Mouse (Mus musculus) hindbrain, embryonic 11.5 days (tissue): Measurements from ENCODE around the gene Fars2. TPM values are rescaled to one million over a fixed set of nuclear protein-coding genes. Genes with fewer than 3 reads are reported as not detected.

ENCODE experiments used
- ATAC-seq: fragments of 200-750 bp; cut with Nextera tagmentation; 2 replicates; pipeline ENCODE4 v1.8.0; 2017; ENCODE audit warnings: mild to moderate bottlenecking, moderate TSS enrichment, moderate library complexity; ENCODE audit not compliant: low FRiP score
- DNase-seq: peaks from one replicate; pipeline ENCODE4 v3.0.0-alpha.2; 2015; ENCODE audit warnings: low spot score
- H3K27ac ChIP-seq: fragments of 300-500 bp; sonication (generic); 2 replicates; pipeline ENCODE4 v1.5.1; 2014; ENCODE audit warnings: mild to moderate bottlenecking, low read depth, low read length
- H3K27me3 ChIP-seq: fragments of 300-500 bp; sonication (generic); 2 replicates; pipeline ENCODE4 v1.6.1; 2014; ENCODE audit warnings: mild to moderate bottlenecking, low read length, moderate library complexity, mixed read lengths; ENCODE audit not compliant: control insufficient read depth, insufficient read depth
- H3K36me3 ChIP-seq: fragments of 300-500 bp; sonication (generic); 2 replicates; pipeline ENCODE4 v1.6.1; 2014; ENCODE audit warnings: mild to moderate bottlenecking, low read length, moderate library complexity, mixed read lengths; ENCODE audit not compliant: control insufficient read depth, insufficient read depth
- H3K4me1 ChIP-seq: fragments of 300-500 bp; sonication (generic); replicated peaks from 2 replicates; pipeline ENCODE4 v1.6.1; 2014; ENCODE audit warnings: low read length, mixed read lengths; ENCODE audit not compliant: control insufficient read depth, insufficient read depth
- H3K4me2 ChIP-seq: fragments of 300-500 bp; sonication (generic); replicated peaks from 2 replicates; pipeline ENCODE4 v1.6.1; 2014; ENCODE audit warnings: mild to moderate bottlenecking, low read depth, low read length
- H3K4me3 ChIP-seq: fragments of 300-500 bp; sonication (generic); 2 replicates; pipeline ENCODE4 v1.5.1; 2014; ENCODE audit warnings: low read depth, low read length
- H3K9ac ChIP-seq: fragments of 300-500 bp; sonication (generic); 2 replicates; pipeline ENCODE4 v1.6.1; 2014; ENCODE audit warnings: low read depth, low read length
- H3K9me3 ChIP-seq: fragments of 300-500 bp; sonication (generic); 2 replicates; pipeline ENCODE4 v1.6.1; 2016; ENCODE audit warnings: low read length; ENCODE audit not compliant: control insufficient read depth
- WGBS: fragments of 180-500 bp; shearing (Covaris S2); extraction: QIAGEN DNeasy Blood & Tissue Kit; methylation state at CpG from one replicate; pipeline ENCODE4 v1.1.7; 2014; 5-methylcytosine and 5-hydroxymethylcytosine counted together
- polyA plus RNA-seq: library from polyadenylated mRNA; unstranded; fragments of >200 nt; fragmentation: Nextera tagmentation; extraction: Ambion mirVana; gene quantifications from 2 replicates; pipeline ENCODE4 v1.2.1, GENCODE M21; 2014

Fars2 gene
- polyA plus RNA-seq, 1 experiment from 2014 or later: 31.1 TPM

DNA sequence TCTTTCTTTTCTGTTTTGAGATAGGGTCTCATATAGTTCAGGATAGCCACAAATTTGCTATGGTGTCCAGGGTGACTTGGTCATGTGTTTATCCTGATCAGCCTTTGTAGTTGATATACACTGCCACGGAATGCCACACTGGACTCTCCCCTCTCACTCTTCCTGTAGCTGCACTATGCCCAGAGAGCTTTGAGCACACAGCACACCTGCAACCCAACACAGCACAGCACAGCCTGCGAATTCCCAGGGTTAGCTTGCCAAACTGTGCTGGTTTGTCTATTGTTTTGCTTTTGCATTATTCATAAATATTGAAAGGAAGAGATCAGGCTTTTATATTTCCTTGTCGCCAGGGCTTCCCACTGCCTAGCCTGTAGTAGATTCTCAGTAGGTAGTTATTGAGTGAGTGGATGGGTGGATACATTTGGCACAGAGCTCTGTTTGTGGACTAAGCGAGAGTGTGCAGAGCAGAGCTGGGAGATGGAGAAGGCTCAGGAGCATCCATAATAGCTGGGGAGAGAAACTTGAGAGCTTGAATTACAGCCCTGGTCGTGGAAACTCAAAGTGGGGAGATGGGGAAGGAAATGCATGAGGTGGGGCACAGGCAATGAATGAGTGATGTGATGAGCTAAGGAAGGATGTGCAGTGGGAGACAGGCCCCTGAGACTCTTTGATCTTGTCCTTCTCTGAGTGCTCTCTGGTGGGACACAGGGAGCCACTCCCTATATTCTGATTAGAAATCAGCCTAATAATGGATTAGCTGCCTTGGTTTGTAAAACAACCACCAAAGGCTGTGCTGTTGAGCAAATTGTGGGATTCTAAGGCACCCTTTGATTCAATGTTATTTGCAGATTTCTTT is 146.3 kb downstream of the Fars2 start:
- no peaks in the 10 kb centered on the region for H3K4me1 ChIP-seq
- no peaks in the 10 kb centered on the region for H3K36me3 ChIP-seq
- H3K4me3 ChIP-seq: no peak overlapping the region
- H3K4me2 ChIP-seq: no peak overlapping the region
- DNase-seq (no peak), ATAC-seq (no peak)
- no peak overlapping the region for H3K27ac ChIP-seq
- H3K27me3 ChIP-seq: no peaks in the 10 kb centered on the region
- no peak overlapping the region for H3K9ac ChIP-seq
- no peaks in the 10 kb centered on the region for H3K9me3 ChIP-seq
- 46% methylated on average over 5 of the region's 5 CpGs for WGBS

DNA sequence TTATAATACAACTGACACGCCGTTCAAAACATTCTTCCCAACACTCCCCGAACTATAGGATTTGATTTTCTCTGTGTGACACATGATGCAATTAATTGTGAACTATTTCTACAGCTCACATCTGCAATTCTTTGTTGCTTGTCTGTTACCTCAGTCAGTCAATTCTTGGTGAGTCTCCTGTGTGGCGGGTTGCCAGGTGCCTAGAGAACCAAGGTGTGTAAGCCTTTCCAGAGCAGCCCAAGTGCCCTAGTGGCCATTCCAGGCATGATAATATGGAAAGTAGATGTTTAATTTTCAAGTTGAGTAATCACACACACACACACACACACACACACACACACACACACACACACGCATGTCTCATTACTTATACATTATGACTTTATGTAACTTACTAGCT is 147.2 kb downstream of the Fars2 start:
- Histone ChIP-seq H3K4me1 (no peaks in the 10 kb centered on the region), H3K36me3 (no peaks in the 10 kb centered on the region), H3K27me3 (no peaks in the 10 kb centered on the region), H3K9ac (no peak overlapping the region), H3K9me3 (no peaks in the 10 kb centered on the region), H3K4me3 (no peak overlapping the region), H3K27ac (no peak overlapping the region), H3K4me2 (no peak overlapping the region)
- 95% methylated on average over 5 of the region's 5 CpGs for WGBS
- DNase-seq: no peak
- ATAC-seq: no peak

DNA sequence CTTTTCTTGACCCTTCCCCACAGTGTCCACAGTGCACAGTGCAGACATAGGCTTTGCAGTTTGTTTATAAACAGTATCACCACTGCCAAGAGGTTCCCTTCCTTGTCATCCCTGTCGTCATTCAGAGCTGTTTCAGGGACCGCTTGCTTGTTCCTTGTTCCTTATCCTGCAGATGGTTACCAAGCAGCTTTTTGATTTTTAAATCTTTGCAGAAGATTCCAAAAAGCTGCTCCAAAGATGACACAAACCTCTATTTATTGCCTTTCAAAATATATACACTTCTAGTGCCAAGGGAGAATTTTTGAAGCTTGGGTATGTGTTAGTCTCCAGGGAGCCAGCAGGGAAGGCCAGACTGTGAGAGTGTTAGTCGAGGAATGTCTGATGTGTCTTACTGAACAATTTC is 148.1 kb downstream of the Fars2 start:
- no peak overlapping the region for H3K4me2 ChIP-seq
- 78% methylated on average over 3 of the region's 3 CpGs for WGBS
- no peak overlapping the region for H3K4me3 ChIP-seq
- no peaks in the 10 kb centered on the region for H3K4me1 ChIP-seq
- no peak overlapping the region for H3K27ac ChIP-seq
- H3K9me3 ChIP-seq: no peaks in the 10 kb centered on the region
- ATAC-seq (no peak), DNase-seq (no peak)
- no peak overlapping the region for H3K9ac ChIP-seq
- H3K27me3 ChIP-seq: no peaks in the 10 kb centered on the region
- no peaks in the 10 kb centered on the region for H3K36me3 ChIP-seq

DNA sequence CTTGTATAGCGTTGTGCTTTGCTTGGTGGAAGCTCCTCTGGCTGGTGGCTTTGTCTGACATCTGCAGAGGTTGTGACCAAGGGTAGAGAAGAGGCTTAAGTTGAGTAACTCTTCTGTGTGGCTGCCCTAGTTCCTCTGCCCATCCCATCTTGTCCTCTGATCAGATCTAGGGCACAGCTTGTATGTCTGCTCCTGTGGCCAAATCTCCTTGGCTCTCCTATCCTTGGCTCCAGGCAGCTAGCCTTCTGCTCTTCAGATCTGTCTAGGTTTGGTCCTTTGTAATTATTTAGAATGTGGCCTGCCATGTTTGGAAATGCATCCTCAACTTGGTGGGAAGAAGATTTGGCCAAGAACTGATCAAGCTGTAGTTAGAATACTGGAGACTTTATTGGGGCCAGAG is 150.2 kb downstream of the Fars2 start:
- 74% methylated on average over 1 of the region's 1 CpGs for WGBS
- H3K9ac ChIP-seq: no peak overlapping the region
- no peak overlapping the region for H3K4me2 ChIP-seq
- H3K27ac ChIP-seq: no peak overlapping the region
- H3K4me1 ChIP-seq: no peaks in the 10 kb centered on the region
- DNase-seq (no peak), ATAC-seq (no peak)
- H3K36me3 ChIP-seq: no peaks in the 10 kb centered on the region
- no peak overlapping the region for H3K4me3 ChIP-seq
- no peaks in the 10 kb centered on the region for H3K9me3 ChIP-seq
- H3K27me3 ChIP-seq: no peaks in the 10 kb centered on the region

DNA sequence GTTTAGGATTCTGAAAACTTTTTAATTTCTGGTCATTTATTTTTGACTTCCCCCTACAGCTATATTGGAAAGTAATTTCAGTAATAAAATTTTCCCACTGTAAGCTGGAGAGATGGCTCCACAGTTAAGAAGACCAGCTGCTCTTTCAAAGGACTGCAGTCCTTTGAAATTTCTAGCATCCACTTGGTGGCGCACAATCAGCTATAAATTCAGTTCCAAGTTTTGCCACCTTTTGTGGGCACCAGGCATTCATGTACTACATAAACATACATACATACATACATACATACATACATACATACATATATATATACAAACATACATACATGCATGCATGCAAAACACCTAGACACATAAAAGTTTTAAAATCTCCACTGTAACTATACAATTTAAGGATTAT is 153.7 kb downstream of the Fars2 start:
- H3K4me3 ChIP-seq: no peak overlapping the region
- H3K4me2 ChIP-seq: no peak overlapping the region
- H3K9me3 ChIP-seq: no peaks in the 10 kb centered on the region
- DNase-seq (no peak), ATAC-seq (no peak)
- H3K9ac ChIP-seq: no peak overlapping the region
- H3K27me3 ChIP-seq: no peaks in the 10 kb centered on the region
- 94% methylated on average over 1 of the region's 1 CpGs for WGBS
- no peaks in the 10 kb centered on the region for H3K36me3 ChIP-seq
- H3K27ac ChIP-seq: no peak overlapping the region
- H3K4me1 ChIP-seq: no peaks in the 10 kb centered on the region

DNA sequence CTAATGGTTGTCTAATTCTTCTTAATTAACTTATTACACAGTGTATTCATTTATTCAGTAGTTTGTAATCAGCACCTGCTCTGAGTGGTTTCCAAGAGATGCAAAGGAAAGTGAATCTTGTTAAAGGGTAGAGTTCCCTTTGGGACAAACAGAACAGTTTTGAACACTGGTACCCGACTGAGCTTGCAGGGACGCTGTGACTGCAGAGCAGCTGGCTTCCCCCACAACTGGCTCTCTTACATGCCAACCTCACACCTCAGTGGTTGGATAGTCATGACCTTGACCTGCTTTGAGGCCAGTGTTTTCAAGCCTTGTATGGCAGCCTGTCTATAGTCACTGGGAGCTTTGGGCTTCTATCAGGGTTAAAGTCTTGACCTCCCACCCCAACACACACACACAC is 156.3 kb downstream of the Fars2 start:
- DNase-seq (no peak), ATAC-seq (no peak)
- Histone ChIP-seq H3K36me3 (no peaks in the 10 kb centered on the region), H3K4me3 (no peak overlapping the region), H3K4me1 (no peaks in the 10 kb centered on the region), H3K27me3 (no peaks in the 10 kb centered on the region), H3K9me3 (no peaks in the 10 kb centered on the region), H3K27ac (no peak overlapping the region), H3K9ac (no peak overlapping the region), H3K4me2 (no peak overlapping the region)
- WGBS: 60% methylated on average over 2 of the region's 2 CpGs

DNA sequence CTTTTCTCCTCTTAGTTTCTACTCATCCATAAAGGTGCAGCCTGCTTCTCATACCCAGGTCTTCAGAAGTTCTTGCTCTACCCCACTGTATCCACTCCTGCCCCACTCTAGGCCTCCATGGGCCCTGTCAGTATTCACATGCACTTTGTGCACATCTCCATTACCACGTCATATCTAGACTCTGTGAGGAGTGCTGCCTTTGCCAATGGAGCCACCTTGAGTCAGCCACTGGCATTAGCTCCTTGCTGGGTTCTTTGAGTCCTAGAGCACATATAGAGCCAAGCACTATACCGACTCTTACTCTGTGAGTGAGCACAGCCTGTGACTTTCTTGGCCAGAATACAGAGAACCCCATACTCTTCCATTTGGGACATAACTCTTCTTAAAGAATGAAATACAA is 159.0 kb downstream of the Fars2 start:
- WGBS: 83% methylated on average over 2 of the region's 2 CpGs
- Histone ChIP-seq H3K4me2 (no peak overlapping the region), H3K4me3 (no peak overlapping the region), H3K9me3 (no peaks in the 10 kb centered on the region), H3K27me3 (no peaks in the 10 kb centered on the region), H3K9ac (no peak overlapping the region), H3K27ac (no peak overlapping the region), H3K36me3 (no peaks in the 10 kb centered on the region), H3K4me1 (no peaks in the 10 kb centered on the region)
- ATAC-seq (no peak), DNase-seq (no peak)

DNA sequence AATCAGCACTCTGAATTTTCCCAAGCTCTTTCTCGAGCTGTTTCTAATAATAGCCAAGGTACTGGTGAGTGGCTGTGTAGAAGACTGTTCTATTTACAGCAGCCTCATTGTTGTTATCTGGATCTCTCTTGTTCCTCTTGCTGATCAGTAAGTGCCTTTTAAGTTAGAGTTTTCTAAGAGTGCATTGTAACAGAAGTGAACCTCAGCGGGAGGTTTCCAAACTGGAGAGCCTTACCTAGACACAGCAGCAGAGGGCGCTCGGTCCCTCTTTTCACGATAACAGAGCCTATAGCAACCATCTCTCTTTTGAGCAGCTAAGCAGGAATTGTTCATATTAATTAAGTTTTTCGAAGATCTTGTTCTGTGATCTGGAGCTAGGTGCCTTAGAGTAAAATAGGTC is 164.8 kb downstream of the Fars2 start:
- ATAC-seq (no peak), DNase-seq (peak; percentile 90)
- Histone ChIP-seq H3K4me1 (0 out of 2 replicates have a peak, but pooled peaks cover 2% of the 10 kb centered on the region), H3K4me3 (no peak overlapping the region), H3K36me3 (no peaks in the 10 kb centered on the region), H3K4me2 (no peak overlapping the region), H3K27me3 (peaks cover 2% of the 10 kb centered on the region), H3K9me3 (no peaks in the 10 kb centered on the region), H3K9ac (no peak overlapping the region), H3K27ac (peak overlapping the region; percentile 61; the same call in 1 of the 2 replicates)
- WGBS: 7% methylated on average over 6 of the region's 6 CpGs
